Comparison of ENCODE assay signal across 8 mouse cellular contexts in genomic region chr9:110134176-110134575, GRCm38 (mm10). TPM values are rescaled to one million over a fixed set of nuclear protein-coding genes. Genes with fewer than 3 reads are reported as not detected.
DNase-seq lines count a peak whose midpoint lies in the region; ATAC-seq lines count a peak whose summit lies in the region.

No protein-coding gene starts in this region.

- 0 out of 2 replicates have a peak overlapping the region, but pooled peaks have one; percentile 98 for H3K4me3 ChIP-seq in heart, embryonic 10.5 days
- no peak overlapping the region for H3K4me3 ChIP-seq in embryonic facial prominence, embryonic 12.5 days
- H3K4me3 ChIP-seq in liver, embryonic 11.5 days (ENCODE audit: low read depth, low read length), result no peak overlapping the region

- no peak for DNase-seq in heart, embryonic 10.5 days (ENCODE audit: low spot score)
- DNase-seq in heart, adult 9 months (ENCODE audit: low spot score in 2 of 2), result no peak
- DNase-seq in 3T3-L1 (ENCODE audit: low read depth, low spot score), result peak; percentile 29
- DNase-seq in liver, embryonic 11.5 days (ENCODE audit: low spot score), result no peak
- DNase-seq in cerebellum, postnatal 25 days, result no peak
- DNase-seq in spleen, postnatal 14 days (ENCODE audit: low spot score in 2 of 2), result no peak
- DNase-seq in adrenal gland, postnatal 10 days, result no peak

- no peak overlapping the region for H3K9ac ChIP-seq in embryonic facial prominence, embryonic 12.5 days
- H3K9ac ChIP-seq in liver, embryonic 11.5 days (ENCODE audit: low read depth, low read length), result no peak overlapping the region

- no peaks in the 10 kb centered on the region for H3K9me3 ChIP-seq in heart, embryonic 10.5 days
- H3K9me3 ChIP-seq in embryonic facial prominence, embryonic 12.5 days, result no peaks in the 10 kb centered on the region
- H3K9me3 ChIP-seq in liver, embryonic 11.5 days (ENCODE audit: control insufficient read depth, low read length), result no peaks in the 10 kb centered on the region

- whole genome bisulfite sequencing in heart, embryonic 10.5 days, result 80% methylated on average over 5 of the region's 5 CpGs
- 77% methylated on average over 5 of the region's 5 CpGs for WGBS in embryonic facial prominence, embryonic 12.5 days
- 75% methylated on average over 5 of the region's 5 CpGs for WGBS in liver, embryonic 11.5 days

- peaks cover 13% of the 10 kb centered on the region for H3K4me1 ChIP-seq in heart, embryonic 10.5 days
- peaks cover 15% of the 10 kb centered on the region; the same call in 1 of the 2 replicates for H3K4me1 ChIP-seq in embryonic facial prominence, embryonic 12.5 days
- H3K4me1 ChIP-seq in liver, embryonic 11.5 days (replicated peaks; ENCODE audit: control insufficient read depth, insufficient read depth, low read length), result peaks cover 19% of the 10 kb centered on the region

- peak overlapping the region; percentile 58 for H3K4me2 ChIP-seq in embryonic facial prominence, embryonic 12.5 days (replicated peaks)
- H3K4me2 ChIP-seq in liver, embryonic 11.5 days, result peak overlapping the region; percentile 92

- ATAC-seq in embryonic facial prominence, embryonic 12.5 days (ENCODE audit: insufficient number of reproducible peaks, insufficient read depth, low FRiP score, low TSS enrichment), result no peak
- no peak for ATAC-seq in liver, embryonic 11.5 days (replicated peaks; ENCODE audit: low FRiP score)

- H3K36me3 ChIP-seq in heart, embryonic 10.5 days, result peaks cover 36% of the 10 kb centered on the region
- H3K36me3 ChIP-seq in embryonic facial prominence, embryonic 12.5 days, result peaks cover 46% of the 10 kb centered on the region
- peaks cover 17% of the 10 kb centered on the region for H3K36me3 ChIP-seq in liver, embryonic 11.5 days (ENCODE audit: control insufficient read depth, insufficient read depth, low read length)

- H3K27ac ChIP-seq in heart, embryonic 10.5 days, result no peak overlapping the region
- H3K27ac ChIP-seq in embryonic facial prominence, embryonic 12.5 days, result no peak overlapping the region
- no peak overlapping the region for H3K27ac ChIP-seq in liver, embryonic 11.5 days (ENCODE audit: low read depth, low read length)

- H3K27me3 ChIP-seq in heart, embryonic 10.5 days (ENCODE audit: insufficient read depth, poor library complexity, severe bottlenecking), result no peaks in the 10 kb centered on the region
- no peaks in the 10 kb centered on the region for H3K27me3 ChIP-seq in embryonic facial prominence, embryonic 12.5 days
- H3K27me3 ChIP-seq in liver, embryonic 11.5 days (replicated peaks; ENCODE audit: control insufficient read depth, insufficient read depth, low read length), result no peaks in the 10 kb centered on the region

RNA-seq across cellular contexts. Expression of gene Dhx30, which starts 16.5 kb away (rescaled TPM):
- 130 and 141 TPM in 2 replicates for polyA plus RNA-seq in heart, embryonic 10.5 days (2016; fragmentation: Nextera tagmentation; extraction: Ambion mirVana)
- 192 and 198 TPM in 2 replicates for polyA plus RNA-seq in embryonic facial prominence, embryonic 12.5 days (2016; fragmentation: Nextera tagmentation; extraction: Ambion mirVana)
- polyA plus RNA-seq in liver, embryonic 11.5 days (2014; fragmentation: Nextera tagmentation; extraction: Ambion mirVana), result 113 and 124 TPM in 2 replicates
- total RNA-seq in adrenal gland, postnatal 10 days (2021), result 10 to 100 TPM; 90.2 to 91.3 TPM

RNA-seq across cellular contexts. Expression of gene Smarcc1, which starts 16.7 kb away (rescaled TPM):
- 105 and 119 TPM in 2 replicates for polyA plus RNA-seq in heart, embryonic 10.5 days (2016; fragmentation: Nextera tagmentation; extraction: Ambion mirVana)
- polyA plus RNA-seq in embryonic facial prominence, embryonic 12.5 days (2016; fragmentation: Nextera tagmentation; extraction: Ambion mirVana), result 216 and 230 TPM in 2 replicates
- 69.1 and 72.5 TPM in 2 replicates for polyA plus RNA-seq in liver, embryonic 11.5 days (2014; fragmentation: Nextera tagmentation; extraction: Ambion mirVana)
- 10 to 100 TPM; 47.2 to 59.9 TPM for total RNA-seq in adrenal gland, postnatal 10 days (2021)
